Mouse (Mus musculus): ENCODE measurements around the gene Cpb2.

The Cpb2 gene

GRCm38 (mm10) chr14:75246024-75247000 lies 4.2 kb downstream of the Cpb2 start:
- in situ Hi-C loops (cut with MboI, MseI), result no loop called here

GRCm38 (mm10) chr14:75250432-75250831 lies 8.3 kb downstream of the Cpb2 start:
- in situ Hi-C loops (cut with MboI, MseI), result loop anchor here (25.0 kb wide), 1 partner anchor 763 kb away; no protein-coding TSS in a partner anchor

- in situ Hi-C loops (cut with MboI, MseI), result loop anchor here (25.0 kb wide), 1 partner anchor 769 kb away; no protein-coding TSS in a partner anchor
Observed at GRCm38 (mm10) chr14:75256521-75256920, 14.4 kb downstream of the Cpb2 start.

- in situ Hi-C loops (cut with MboI, MseI), result loop anchor here (25.0 kb wide), 1 partner anchor 782 kb away; no protein-coding TSS in a partner anchor
Observed at GRCm38 (mm10) chr14:75269531-75269930, 27.4 kb downstream of the Cpb2 start.

GRCm38 (mm10) chr14:75279716-75280115 lies 37.6 kb downstream of the Cpb2 start:
- in situ Hi-C loops (cut with MboI, MseI), result loop anchor here (10.0 kb wide), 1 partner anchor 215 kb away; no protein-coding TSS in a partner anchor

- in situ Hi-C loops (cut with MboI, MseI), result loop anchor here (10.0 kb wide), 1 partner anchor 216 kb away; no protein-coding TSS in a partner anchor
Observed at GRCm38 (mm10) chr14:75280406-75280805, 38.3 kb downstream of the Cpb2 start.

- in situ Hi-C loops (cut with MboI, MseI), result loop anchor here (10.0 kb wide), 1 partner anchor 219 kb away; no protein-coding TSS in a partner anchor
Observed at GRCm38 (mm10) chr14:75283609-75284192, 41.6 kb downstream of the Cpb2 start.

GRCm38 (mm10) chr14:75284193-75284915 lies 42.3 kb downstream of the Cpb2 start, which contains the start of gene Zc3h13:
Zc3h13 (plus strand) TSS chr14:75284373.
- in situ Hi-C loops (cut with MboI, MseI), result loop anchor here (10.0 kb wide), 1 partner anchor 220 kb away; no protein-coding TSS in a partner anchor

GRCm38 (mm10) chr14:75301081-75301480 lies 59.0 kb downstream of the Cpb2 start:
- in situ Hi-C loops (cut with MboI, MseI), result no loop called here

GRCm38 (mm10) chr14:75303807-75304206 lies 61.7 kb downstream of the Cpb2 start:
- in situ Hi-C loops (cut with MboI, MseI), result no loop called here

GRCm38 (mm10) chr14:75307855-75308254 lies 65.8 kb downstream of the Cpb2 start:
- in situ Hi-C loops (cut with MboI, MseI), result no loop called here

GRCm38 (mm10) chr14:75309336-75309992 lies 67.4 kb downstream of the Cpb2 start:
- in situ Hi-C loops (cut with MboI, MseI), result no loop called here

GRCm38 (mm10) chr14:75314484-75314883 lies 72.4 kb downstream of the Cpb2 start:
- in situ Hi-C loops (cut with MboI, MseI), result no loop called here

- in situ Hi-C loops (cut with MboI, MseI), result no loop called here
Observed at GRCm38 (mm10) chr14:75318736-75319135, 76.6 kb downstream of the Cpb2 start.

GRCm38 (mm10) chr14:75320269-75320668 lies 78.2 kb downstream of the Cpb2 start:
- in situ Hi-C loops (cut with MboI, MseI), result no loop called here

- in situ Hi-C loops (cut with MboI, MseI), result no loop called here
Observed at GRCm38 (mm10) chr14:75323354-75323753, 81.3 kb downstream of the Cpb2 start.

GRCm38 (mm10) chr14:75328062-75328461 lies 86.0 kb downstream of the Cpb2 start:
- in situ Hi-C loops (cut with MboI, MseI), result no loop called here

GRCm38 (mm10) chr14:75330621-75331020 lies 88.5 kb downstream of the Cpb2 start:
- in situ Hi-C loops (cut with MboI, MseI), result no loop called here

Measured in T-helper 1 cell (primary cell).